Mouse (Mus musculus): Measurements from ENCODE around the gene Slk.

The Slk gene

GRCm38 (mm10) chr19:47652255-47652654 lies 72.8 kb downstream of the Slk start:
- no peak for DNase-seq (ENCODE audit: inconsistent ontology term)

GRCm38 (mm10) chr19:47653173-47653572 lies 73.7 kb downstream of the Slk start:
- DNase-seq (ENCODE audit: inconsistent ontology term): no peak

- DNase-seq (ENCODE audit: inconsistent ontology term): peak; percentile 20
Measured at GRCm38 (mm10) chr19:47654896-47655295, 75.4 kb downstream of the Slk start.

GRCm38 (mm10) chr19:47658914-47659535 lies 79.5 kb downstream of the Slk start:
- DNase-seq (ENCODE audit: inconsistent ontology term): peak; percentile 56

- DNase-seq (ENCODE audit: inconsistent ontology term): no peak
Measured at GRCm38 (mm10) chr19:47659765-47660408, 80.4 kb downstream of the Slk start.

- no peak for DNase-seq (ENCODE audit: inconsistent ontology term)
Measured at GRCm38 (mm10) chr19:47667601-47668000, 88.1 kb downstream of the Slk start.

- DNase-seq (ENCODE audit: inconsistent ontology term): no peak
Measured at GRCm38 (mm10) chr19:47668399-47668798, 88.9 kb downstream of the Slk start.

GRCm38 (mm10) chr19:47674419-47674818 lies 94.9 kb downstream of the Slk start:
- DNase-seq (ENCODE audit: inconsistent ontology term): no peak

GRCm38 (mm10) chr19:47678675-47679074 lies 99.2 kb downstream of the Slk start:
- no peak for DNase-seq (ENCODE audit: inconsistent ontology term)

GRCm38 (mm10) chr19:47689592-47689991 lies 110.1 kb downstream of the Slk start:
- no peak for DNase-seq (ENCODE audit: inconsistent ontology term)

- no peak for DNase-seq (ENCODE audit: inconsistent ontology term)
Measured at GRCm38 (mm10) chr19:47691994-47692393, 112.5 kb downstream of the Slk start, which contains the start of gene Col17a1. Gene Col17a1, minus strand, starts transcription at chr19:47692094.

All from Muller cell, postnatal 12 days (primary cell).